Mouse (Mus musculus) liver, postnatal 0 days (tissue): ENCODE results near the gene Zfp981.

Experiments used
- CTCF ChIP-seq: sonication (generic); IDR thresholded peaks from 2 replicates; pipeline ENCODE4 v1.5.1; 2016; ENCODE audit warnings: antibody characterized with exemption, low read depth
- EP300 ChIP-seq: IDR thresholded peaks from 2 replicates; pipeline ENCODE4 v1.6.1; 2016; ENCODE audit warnings: antibody characterized with exemption, low read depth, mild to moderate bottlenecking

- no peak for TF ChIP-seq EP300
- TF ChIP-seq CTCF = no peak
Measured at GRCm38 (mm10) chr4:146535883-146536282, 34.1 kb downstream of the Zfp981 start.
